Mouse (Mus musculus) cortical plate, adult 2 months (tissue): ENCODE data around the gene Dapk2.

Experiments used
- CTCF ChIP-seq: fragments of 200-500 bp; IDR thresholded peaks from 2 replicates; pipeline ENCODE4 v1.5.1; 2011; ENCODE audit warnings: mild to moderate bottlenecking, control low read depth, low read length; ENCODE audit not compliant: insufficient read depth; ENCODE audit errors: extremely low read depth
- POLR2A ChIP-seq: fragments of 200-500 bp; IDR thresholded peaks from 2 replicates; pipeline ENCODE4 v1.6.1; 2011; ENCODE audit warnings: mild to moderate bottlenecking, low read length, control low read depth; ENCODE audit not compliant: insufficient read depth; ENCODE audit errors: extremely low read depth

DNA sequence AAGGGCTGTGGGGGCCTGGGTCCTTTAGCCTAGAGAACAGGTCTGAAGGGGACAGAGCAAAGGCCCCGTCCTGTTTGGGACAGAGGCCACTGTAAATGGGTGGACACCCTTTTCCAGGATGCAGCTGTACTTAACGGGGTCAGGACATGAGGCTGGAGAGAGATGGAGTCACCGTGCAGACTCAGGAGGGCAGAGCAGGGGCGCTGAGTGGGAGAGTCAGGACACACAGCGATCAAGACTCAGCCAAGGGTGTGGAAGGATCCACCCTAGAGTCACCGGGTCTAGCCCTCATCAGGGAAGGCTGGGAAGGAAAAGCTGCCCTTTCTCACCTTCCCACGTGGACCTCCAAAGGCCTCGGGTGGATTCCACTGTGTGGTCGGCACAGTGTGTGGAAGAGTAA lies 6.0 kb upstream of the Dapk2 start:
- no peak for TF ChIP-seq CTCF
- no peak for TF ChIP-seq POLR2A
